Comparison of ENCODE assay signal across 27 mouse cellular contexts in the genomic region with DNA sequence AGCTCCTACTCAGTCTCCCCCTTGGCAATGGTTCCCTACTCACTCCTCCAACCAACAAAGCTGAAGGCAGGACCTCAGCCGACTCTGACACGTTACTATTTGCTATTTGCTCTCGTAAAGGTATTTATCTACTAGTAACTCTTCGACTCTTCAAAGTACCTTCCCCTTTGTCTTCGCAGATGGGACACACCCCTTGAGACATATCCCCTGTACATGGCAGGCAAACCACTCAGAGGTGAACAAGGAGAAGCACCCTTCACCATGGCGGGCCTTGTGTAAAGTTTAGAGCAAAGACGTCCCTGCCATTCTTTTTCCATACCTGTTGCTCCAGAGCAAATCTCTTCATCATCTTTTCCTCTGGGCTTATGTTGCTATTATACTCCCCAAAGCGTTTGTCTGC. TPM values are rescaled to one million over a fixed set of nuclear protein-coding genes. Genes with fewer than 3 reads are reported as not detected.
DNase-seq lines count a peak whose midpoint lies in the region; ATAC-seq and TF ChIP-seq lines count a peak whose summit lies in the region.
"Had no signal": no experiment of that assay in that cellular context is flagged by ENCODE, and none has a peak within 500 bp of the region (broad histone marks: within the 10 kb centered on the region; RNA-seq: fewer than 3 reads in every experiment).

No protein-coding gene starts in this region.

- no peak for TF ChIP-seq CTCF in heart, adult 2 months (IDR thresholded peaks at IDR 0.05)
- no peak for TF ChIP-seq CTCF in liver, postnatal 0 days (IDR thresholded peaks at IDR 0.05; ENCODE audit: low read depth)

- peaks cover 6% of the 10 kb centered on the region for H3K36me3 ChIP-seq in heart, adult 2 months (ENCODE audit: control insufficient read depth, insufficient read depth, low read length)
- H3K36me3 ChIP-seq in limb, embryonic 11.5 days (ENCODE audit: control insufficient read depth, insufficient read depth, low read length) = peaks cover 15% of the 10 kb centered on the region
- H3K36me3 ChIP-seq in limb, embryonic 10.5 days = peaks cover 53% of the 10 kb centered on the region
- H3K36me3 ChIP-seq in liver, embryonic 13.5 days = peaks cover 51% of the 10 kb centered on the region
- H3K36me3 ChIP-seq in liver, postnatal 0 days (replicated peaks; ENCODE audit: insufficient read depth, low read length) = peaks cover 32% of the 10 kb centered on the region

- H3K79me2 ChIP-seq in heart, adult 2 months (replicated peaks; ENCODE audit: control insufficient read depth, insufficient read depth, low read length) = no peaks in the 10 kb centered on the region

- H3K9ac ChIP-seq in heart, adult 2 months (ENCODE audit: low read depth, low read length) = no peak overlapping the region
- no peak overlapping the region for H3K9ac ChIP-seq in limb, embryonic 11.5 days (ENCODE audit: low read length)
- no peak overlapping the region; the same call in 1 of the 2 replicates for H3K9ac ChIP-seq in liver, embryonic 13.5 days
- H3K9ac ChIP-seq in liver, postnatal 0 days (replicated peaks) = no peak overlapping the region
- H3K9ac ChIP-seq: embryonic facial prominence, embryonic 13.5 days; embryonic facial prominence, embryonic 15.5 days; forebrain, embryonic 12.5 days had no signal

- H3K4me2 ChIP-seq in limb, embryonic 11.5 days (ENCODE audit: low read depth, severe bottlenecking) = no peak overlapping the region
- H3K4me2 ChIP-seq in liver, embryonic 13.5 days = 0 out of 2 replicates have a peak overlapping the region, but pooled peaks have one; percentile 32
- H3K4me2 ChIP-seq in liver, postnatal 0 days (ENCODE audit: low read depth, low read length) = no peak overlapping the region
- H3K4me2 ChIP-seq: embryonic facial prominence, embryonic 13.5 days; embryonic facial prominence, embryonic 15.5 days; forebrain, embryonic 12.5 days had no signal

- ATAC-seq in limb, embryonic 11.5 days (ENCODE audit: insufficient number of reproducible peaks, low FRiP score, low TSS enrichment, low read depth) = no peak
- ATAC-seq in liver, embryonic 13.5 days (ENCODE audit: low read depth) = no peak
- ATAC-seq in liver, postnatal 0 days = no peak
- ATAC-seq: CD4-positive, CD25-positive, alpha-beta regulatory T cell, adult 4 months; forebrain, embryonic 14.5 days; forebrain, embryonic 16.5 days had no signal

- intact Hi-C loops in heart, adult 2 months (cut with DNase I) = no loop called here

- no peak for TF ChIP-seq POLR2A in heart, adult 2 months (IDR thresholded peaks at IDR 0.05; ENCODE audit: insufficient read depth, low read depth, low read length)

- no peak for TF ChIP-seq EP300 in heart, adult 2 months (IDR thresholded peaks at IDR 0.05; ENCODE audit: insufficient read depth, low read depth, low read length)
- TF ChIP-seq EP300 in liver, postnatal 0 days (IDR thresholded peaks at IDR 0.05; ENCODE audit: low read depth) = no peak

- H3K27ac ChIP-seq in heart, adult 2 months = no peak overlapping the region
- H3K27ac ChIP-seq in limb, embryonic 11.5 days (replicated peaks; ENCODE audit: low read depth, low read length) = no peak overlapping the region
- no peak overlapping the region for H3K27ac ChIP-seq in limb, embryonic 10.5 days
- H3K27ac ChIP-seq in liver, embryonic 13.5 days = no peak overlapping the region
- H3K27ac ChIP-seq in liver, postnatal 0 days (ENCODE audit: low read depth) = no peak overlapping the region
- H3K27ac ChIP-seq: embryonic facial prominence, embryonic 13.5 days; embryonic facial prominence, embryonic 15.5 days; forebrain, embryonic 10.5 days; forebrain, embryonic 12.5 days had no signal

- no peaks in the 10 kb centered on the region for H3K9me3 ChIP-seq in limb, embryonic 11.5 days (ENCODE audit: control insufficient read depth, low read length)
- no peaks in the 10 kb centered on the region for H3K9me3 ChIP-seq in limb, embryonic 10.5 days (replicated peaks)
- H3K9me3 ChIP-seq in liver, embryonic 13.5 days (replicated peaks) = no peaks in the 10 kb centered on the region
- no peaks in the 10 kb centered on the region for H3K9me3 ChIP-seq in liver, postnatal 0 days (ENCODE audit: low read length)
- H3K9me3 ChIP-seq: embryonic facial prominence, embryonic 13.5 days; embryonic facial prominence, embryonic 15.5 days; forebrain, embryonic 10.5 days; forebrain, embryonic 12.5 days; G1E had no signal

- no peak overlapping the region for H3K4me3 ChIP-seq in heart, adult 2 months
- no peak overlapping the region for H3K4me3 ChIP-seq in limb, embryonic 11.5 days (ENCODE audit: low read depth, low read length)
- no peak overlapping the region for H3K4me3 ChIP-seq in limb, embryonic 10.5 days
- no peak overlapping the region for H3K4me3 ChIP-seq in liver, embryonic 13.5 days (replicated peaks)
- no peak overlapping the region for H3K4me3 ChIP-seq in liver, postnatal 0 days (ENCODE audit: low read depth, low read length)
- H3K4me3 ChIP-seq: embryonic facial prominence, embryonic 13.5 days; embryonic facial prominence, embryonic 15.5 days; erythroblast, embryonic 14.5 days; forebrain, embryonic 10.5 days; forebrain, embryonic 12.5 days had no signal

- peaks cover 2% of the 10 kb centered on the region for H3K4me1 ChIP-seq in heart, adult 2 months (ENCODE audit: control insufficient read depth, insufficient read depth, low read length)
- peaks cover 2% of the 10 kb centered on the region; the same call in 1 of the 2 replicates for H3K4me1 ChIP-seq in limb, embryonic 11.5 days (ENCODE audit: control insufficient read depth, insufficient read depth, low read length)
- peaks cover 10% of the 10 kb centered on the region for H3K4me1 ChIP-seq in limb, embryonic 10.5 days
- H3K4me1 ChIP-seq in liver, embryonic 13.5 days (replicated peaks) = peaks cover 44% of the 10 kb centered on the region
- peaks cover 14% of the 10 kb centered on the region for H3K4me1 ChIP-seq in liver, postnatal 0 days (ENCODE audit: insufficient read depth)

- no peaks in the 10 kb centered on the region for H3K27me3 ChIP-seq in heart, adult 2 months (ENCODE audit: control insufficient read depth, insufficient read depth, low read length)
- peaks cover 2% of the 10 kb centered on the region; the same call in 1 of the 2 replicates for H3K27me3 ChIP-seq in limb, embryonic 11.5 days (ENCODE audit: control insufficient read depth, insufficient read depth, low read length)
- peaks cover 13% of the 10 kb centered on the region for H3K27me3 ChIP-seq in limb, embryonic 10.5 days (ENCODE audit: low read depth, poor library complexity, severe bottlenecking)
- no peaks in the 10 kb centered on the region for H3K27me3 ChIP-seq in liver, embryonic 13.5 days
- no peaks in the 10 kb centered on the region for H3K27me3 ChIP-seq in liver, postnatal 0 days (ENCODE audit: insufficient read depth, low read length)
- H3K27me3 ChIP-seq: CH12.LX; embryonic facial prominence, embryonic 13.5 days; embryonic facial prominence, embryonic 15.5 days; forebrain, embryonic 12.5 days had no signal

- peak; percentile 71 for DNase-seq in heart, adult 11 months
- DNase-seq in heart, adult 2 months = no peak
- DNase-seq in limb, embryonic 11.5 days (ENCODE audit: low spot score) = peak; percentile 8
- DNase-seq in limb, embryonic 10.5 days (ENCODE audit: low spot score) = no peak
- DNase-seq in liver, embryonic 13.5 days = no peak
- no peak for DNase-seq in liver, postnatal 0 days
- DNase-seq: adrenal gland, adult 2 months; adrenal gland, postnatal 10 days; adrenal gland, postnatal 25 days; B cell, adult 2 months; cerebellum, adult 11 months; cerebellum, adult 18-20 months; cerebellum, adult 8-10 months; cerebellum, adult 9-11 months; cerebellum, postnatal 14 days; cerebellum, postnatal 36 days; embryo, embryonic 11 days had no signal

- WGBS in heart, adult 2 months = 85% methylated on average over 8 of the region's 8 CpGs
- WGBS in limb, embryonic 11.5 days = 93% methylated on average over 8 of the region's 8 CpGs
- WGBS in limb, embryonic 10.5 days = 96% methylated on average over 8 of the region's 8 CpGs
- WGBS in liver, embryonic 13.5 days (ENCODE audit: insufficient replicate concordance) = 79% methylated on average over 8 of the region's 8 CpGs
- 84% methylated on average over 8 of the region's 8 CpGs for WGBS in liver, postnatal 0 days (ENCODE audit: insufficient replicate concordance)

RNA-seq across cellular contexts. Expression of gene Nop14, which starts 2.4 kb away (rescaled TPM):
- total RNA-seq in heart, adult 2 months (2021) = 10 to 100 TPM; 11.4 to 11.8 TPM
- 8.5 and 15.8 TPM in 2 replicates for polyA plus RNA-seq in heart, adult 2 months (2012; rRNA removed)
- polyA plus RNA-seq in limb, embryonic 11.5 days (2014; fragmentation: Nextera tagmentation; extraction: Ambion mirVana) = 36.3 and 37.2 TPM in 2 replicates
- polyA plus RNA-seq in limb, embryonic 10.5 days (2016; fragmentation: Nextera tagmentation; extraction: Ambion mirVana) = 29.1 and 31.9 TPM in 2 replicates
- polyA plus RNA-seq in liver, embryonic 13.5 days (2015; fragmentation: Nextera tagmentation; extraction: Ambion mirVana) = 19.8 and 24.2 TPM in 2 replicates
- 8.7 and 9.2 TPM in 2 replicates for polyA plus RNA-seq in liver, postnatal 0 days (2015; fragmentation: Nextera tagmentation; extraction: Ambion mirVana)

RNA-seq across cellular contexts. Expression of gene Grk4, which starts 2.6 kb away (rescaled TPM):
- total RNA-seq in heart, adult 2 months (2021) = under 1 TPM; 0.84 TPM
- polyA plus RNA-seq in heart, adult 2 months (2012; rRNA removed) = 0.74 and 1.3 TPM in 2 replicates
- 1.4 and 2.5 TPM in 2 replicates for polyA plus RNA-seq in limb, embryonic 11.5 days (2014; fragmentation: Nextera tagmentation; extraction: Ambion mirVana)
- polyA plus RNA-seq in limb, embryonic 10.5 days (2016; fragmentation: Nextera tagmentation; extraction: Ambion mirVana) = 0.73 and 1.3 TPM in 2 replicates
- 0.42 and 0.67 TPM in 2 replicates for polyA plus RNA-seq in liver, embryonic 13.5 days (2015; fragmentation: Nextera tagmentation; extraction: Ambion mirVana)
- polyA plus RNA-seq in liver, postnatal 0 days (2015; fragmentation: Nextera tagmentation; extraction: Ambion mirVana) = 0.34 and 0.40 TPM in 2 replicates

RNA-seq across cellular contexts. Expression of gene Mfsd10, which starts 20.5 kb away (rescaled TPM):
- total RNA-seq in heart, adult 2 months (2021) = 1 to 10 TPM; 9.8 to 9.9 TPM
- polyA plus RNA-seq in heart, adult 2 months (2012; rRNA removed) = 36.1 and 43.3 TPM in 2 replicates
- polyA plus RNA-seq in limb, embryonic 11.5 days (2014; fragmentation: Nextera tagmentation; extraction: Ambion mirVana) = 103 TPM in 2 replicates
- 105 and 111 TPM in 2 replicates for polyA plus RNA-seq in limb, embryonic 10.5 days (2016; fragmentation: Nextera tagmentation; extraction: Ambion mirVana)
- 56.3 and 65.9 TPM in 2 replicates for polyA plus RNA-seq in liver, embryonic 13.5 days (2015; fragmentation: Nextera tagmentation; extraction: Ambion mirVana)
- polyA plus RNA-seq in liver, postnatal 0 days (2015; fragmentation: Nextera tagmentation; extraction: Ambion mirVana) = 31.1 and 32.7 TPM in 2 replicates

Comparison
In these comparisons a context has a peak if more than half of its experiments do, and no peak if none do; other contexts are left out.
1. DNase-seq: peak in heart, adult 11 months (single experiment) and limb, embryonic 11.5 days (single experiment); none in heart, adult 2 months (0 of 2), limb, embryonic 10.5 days (single experiment), liver, embryonic 13.5 days (single experiment) and liver, postnatal 0 days (single experiment).